Mouse (Mus musculus) cerebellum, adult 8-10 months (tissue): ENCODE data around the gene Zic2.
A peak's percentile ranks its signal among the peaks of the same experiment; 100 is the strongest.

Experiments used
- DNase-seq: peaks from one replicate; pipeline ENCODE4 v3.0.0; 2022

Gene Zic2

GRCm38 (mm10) chr14:122477971-122478573, 2.8 kb downstream of the Zic2 start:
- DNase-seq = peak; percentile 58

GRCm38 (mm10) chr14:122478574-122479011, 3.4 kb downstream of the Zic2 start:
- DNase-seq = peak; percentile 61

- DNase-seq = peak; percentile 18
Measured at GRCm38 (mm10) chr14:122479461-122480109, 4.3 kb downstream of the Zic2 start.

- DNase-seq = peak; percentile 30
Measured at GRCm38 (mm10) chr14:122480355-122480754, 5.1 kb downstream of the Zic2 start.

GRCm38 (mm10) chr14:122481181-122481580, 5.9 kb downstream of the Zic2 start:
- peak; percentile 69 for DNase-seq

GRCm38 (mm10) chr14:122482081-122483023, 7.1 kb downstream of the Zic2 start:
- DNase-seq = peak; percentile 61

GRCm38 (mm10) chr14:122483024-122483385, 7.8 kb downstream of the Zic2 start:
- peak; percentile 34 for DNase-seq

GRCm38 (mm10) chr14:122483556-122484421, 8.6 kb downstream of the Zic2 start:
- peak; percentile 80 for DNase-seq

GRCm38 (mm10) chr14:122484458-122484843, 9.2 kb downstream of the Zic2 start:
- DNase-seq = no peak

- DNase-seq = peak; percentile 63
Measured at GRCm38 (mm10) chr14:122484844-122485551, 9.8 kb downstream of the Zic2 start.

GRCm38 (mm10) chr14:122485635-122486181, 10.5 kb downstream of the Zic2 start:
- DNase-seq = peak; percentile 57

- no peak for DNase-seq
Measured at GRCm38 (mm10) chr14:122486611-122487010, 11.4 kb downstream of the Zic2 start.

- DNase-seq = peak; percentile 49
Measured at GRCm38 (mm10) chr14:122487366-122487765, 12.1 kb downstream of the Zic2 start.

- no peak for DNase-seq
Measured at GRCm38 (mm10) chr14:122489041-122489440, 13.8 kb downstream of the Zic2 start.

GRCm38 (mm10) chr14:122489686-122490414, 14.6 kb downstream of the Zic2 start:
- DNase-seq = peak; percentile 57

- DNase-seq = peak; percentile 72
Measured at GRCm38 (mm10) chr14:122490441-122491328, 15.4 kb downstream of the Zic2 start, which contains the start of gene Gm10837. Gene Gm10837, plus strand, starts transcription at chr14:122490586.

- DNase-seq = no peak
Measured at GRCm38 (mm10) chr14:122491521-122491920, 16.3 kb downstream of the Zic2 start.

- DNase-seq = no peak
Measured at GRCm38 (mm10) chr14:122492015-122492414, 16.8 kb downstream of the Zic2 start.

GRCm38 (mm10) chr14:122509058-122509457, 33.8 kb downstream of the Zic2 start:
- no peak for DNase-seq

GRCm38 (mm10) chr14:122511519-122511918, 36.3 kb downstream of the Zic2 start:
- no peak for DNase-seq
